Mouse (Mus musculus): ENCODE measurements around the gene Hp1bp3.

Hp1bp3 gene

GRCm38 (mm10) chr4:138293949-138294550, 78.0 kb downstream of the Hp1bp3 start:
- CTCF ChIA-PET, result interaction anchor here (0.7 kb wide), 1 partner anchor 612 kb away, joined by 6 read pairs; no protein-coding TSS in a partner anchor

Measured in spleen, embryonic (tissue).